Mouse (Mus musculus) heart, embryonic 11.5 days (tissue): ENCODE data around the gene Nf2. TPM values are rescaled to one million over a fixed set of nuclear protein-coding genes. Genes with fewer than 3 reads are reported as not detected.

Source experiments
- ATAC-seq: fragments of 200-750 bp; cut with Nextera tagmentation; replicated peaks from 2 replicates; pipeline ENCODE4 v1.8.0; 2017; ENCODE audit warnings: moderate library complexity; ENCODE audit not compliant: insufficient number of reproducible peaks, low FRiP score, low TSS enrichment
- H3K27ac ChIP-seq: fragments of 300-500 bp; sonication (generic); 2 replicates; pipeline ENCODE4 v1.5.1; 2014; ENCODE audit warnings: mild to moderate bottlenecking, low read depth, low read length
- H3K27me3 ChIP-seq: fragments of 300-500 bp; sonication (generic); 2 replicates; pipeline ENCODE4 v1.6.1; 2014; ENCODE audit warnings: mild to moderate bottlenecking, low read length, mixed read lengths; ENCODE audit not compliant: control insufficient read depth, insufficient read depth
- H3K36me3 ChIP-seq: fragments of 300-500 bp; sonication (generic); 2 replicates; pipeline ENCODE4 v1.6.1; 2014; ENCODE audit warnings: mild to moderate bottlenecking, low read length, moderate library complexity, mixed read lengths; ENCODE audit not compliant: control insufficient read depth, insufficient read depth
- H3K4me1 ChIP-seq: fragments of 300-500 bp; sonication (generic); 2 replicates; pipeline ENCODE4 v1.6.1; 2014; ENCODE audit warnings: low read length; ENCODE audit not compliant: control insufficient read depth, insufficient read depth
- H3K4me2 ChIP-seq: fragments of 300-500 bp; sonication (generic); 2 replicates; pipeline ENCODE4 v1.6.1; 2014; ENCODE audit warnings: mild to moderate bottlenecking, moderate library complexity
- H3K4me3 ChIP-seq: fragments of 300-500 bp; sonication (generic); 2 replicates; pipeline ENCODE4 v1.5.1; 2014; ENCODE audit warnings: low read depth, low read length
- H3K9ac ChIP-seq: fragments of 300-500 bp; sonication (generic); 2 replicates; pipeline ENCODE4 v1.6.1; 2014; ENCODE audit warnings: mild to moderate bottlenecking, low read depth, low read length, moderate library complexity
- H3K9me3 ChIP-seq: fragments of 300-500 bp; sonication (generic); replicated peaks from 2 replicates; pipeline ENCODE4 v1.6.1; 2016; ENCODE audit warnings: low read length; ENCODE audit not compliant: control insufficient read depth
- WGBS: fragments of 180-500 bp; shearing (Covaris S2); extraction: QIAGEN DNeasy Blood & Tissue Kit; methylation state at CpG from one replicate; pipeline ENCODE4 v1.1.7; 2014; ENCODE audit not compliant: insufficient replicate concordance; 5-methylcytosine and 5-hydroxymethylcytosine counted together
- polyA plus RNA-seq: library from polyadenylated mRNA; unstranded; fragments of >200 nt; fragmentation: Nextera tagmentation; extraction: Ambion mirVana; gene quantifications from 2 replicates; pipeline ENCODE4 v1.2.1, GENCODE M21; 2014

Gene Nf2
- polyA plus RNA-seq, 1 experiment from 2014 or later: 32.7 TPM

- H3K27me3 ChIP-seq: no peaks in the 10 kb centered on the region
- H3K9ac ChIP-seq: no peak overlapping the region
- H3K9me3 ChIP-seq: no peaks in the 10 kb centered on the region
- H3K36me3 ChIP-seq: peaks cover 4% of the 10 kb centered on the region; the same call in 1 of the 2 replicates
- H3K27ac ChIP-seq: no peak overlapping the region
- no peak overlapping the region for H3K4me3 ChIP-seq
- no peak for ATAC-seq
- H3K4me1 ChIP-seq: no peaks in the 10 kb centered on the region
- no peak overlapping the region for H3K4me2 ChIP-seq
- 51% methylated on average over 3 of the region's 3 CpGs for WGBS
Observed at GRCm38 (mm10) chr11:4793006-4793405, 56.3 kb downstream of the Nf2 start.

GRCm38 (mm10) chr11:4791549-4791948, 57.8 kb downstream of the Nf2 start:
- H3K27ac ChIP-seq: no peak overlapping the region
- H3K9me3 ChIP-seq: no peaks in the 10 kb centered on the region
- H3K9ac ChIP-seq: no peak overlapping the region
- no peaks in the 10 kb centered on the region for H3K27me3 ChIP-seq
- H3K4me2 ChIP-seq: no peak overlapping the region
- WGBS: 64% methylated on average over 6 of the region's 6 CpGs
- H3K4me1 ChIP-seq: no peaks in the 10 kb centered on the region
- peaks cover 4% of the 10 kb centered on the region for H3K36me3 ChIP-seq
- ATAC-seq: no peak
- H3K4me3 ChIP-seq: no peak overlapping the region

DNA sequence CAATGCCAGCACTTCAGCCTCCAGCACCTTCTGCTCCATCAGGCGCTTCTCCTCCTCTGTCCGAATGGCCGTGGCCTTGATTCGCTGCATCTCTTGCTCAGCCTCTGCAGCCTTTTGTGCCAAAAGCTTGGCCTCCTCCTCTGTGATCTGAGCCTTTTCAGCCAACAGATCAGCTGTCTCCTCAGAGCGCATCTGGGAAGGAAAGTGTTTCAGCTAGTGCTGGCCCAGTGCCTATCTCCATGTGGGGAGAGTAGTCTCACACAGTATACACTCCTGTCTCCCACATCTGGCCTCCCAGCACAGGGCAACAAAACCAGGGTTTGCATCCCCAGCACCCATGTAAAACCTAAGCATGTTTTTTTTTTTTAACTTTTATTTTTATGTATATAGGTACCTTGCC, 59.6 kb downstream of the Nf2 start:
- H3K36me3 ChIP-seq: peaks cover 9% of the 10 kb centered on the region
- H3K9me3 ChIP-seq: no peaks in the 10 kb centered on the region
- no peak overlapping the region for H3K4me3 ChIP-seq
- no peak overlapping the region for H3K27ac ChIP-seq
- no peak overlapping the region for H3K4me2 ChIP-seq
- H3K9ac ChIP-seq: no peak overlapping the region
- ATAC-seq: no peak
- H3K4me1 ChIP-seq: no peaks in the 10 kb centered on the region
- WGBS: 88% methylated on average over 5 of the region's 5 CpGs
- no peaks in the 10 kb centered on the region for H3K27me3 ChIP-seq

DNA sequence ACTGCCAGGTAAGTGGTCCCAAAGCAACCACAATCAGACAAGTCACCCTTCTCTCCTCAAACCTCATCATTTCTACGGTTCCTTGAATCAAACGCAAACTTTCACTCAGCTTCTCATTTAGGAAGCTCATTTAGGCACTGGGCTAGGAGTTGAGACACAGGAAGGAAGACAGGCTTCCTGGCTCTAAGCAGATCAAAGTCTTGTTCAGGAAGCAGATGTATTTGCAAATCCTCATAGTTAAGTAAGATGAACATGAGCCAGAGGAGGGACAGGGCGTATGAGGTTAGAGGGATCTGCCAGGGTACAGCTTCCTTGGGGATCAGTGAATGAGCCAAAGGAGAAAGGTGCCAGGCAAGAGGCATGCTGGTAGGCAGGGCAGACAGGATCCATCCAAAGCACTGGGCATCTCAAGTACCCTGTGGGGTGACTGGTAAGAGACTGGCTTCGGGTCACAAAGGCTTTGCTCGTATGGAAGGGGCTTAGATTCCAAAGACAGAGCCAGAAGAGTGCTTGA, 64.7 kb downstream of the Nf2 start:
- H3K4me3 ChIP-seq: no peak overlapping the region
- H3K27me3 ChIP-seq: no peaks in the 10 kb centered on the region

DNA sequence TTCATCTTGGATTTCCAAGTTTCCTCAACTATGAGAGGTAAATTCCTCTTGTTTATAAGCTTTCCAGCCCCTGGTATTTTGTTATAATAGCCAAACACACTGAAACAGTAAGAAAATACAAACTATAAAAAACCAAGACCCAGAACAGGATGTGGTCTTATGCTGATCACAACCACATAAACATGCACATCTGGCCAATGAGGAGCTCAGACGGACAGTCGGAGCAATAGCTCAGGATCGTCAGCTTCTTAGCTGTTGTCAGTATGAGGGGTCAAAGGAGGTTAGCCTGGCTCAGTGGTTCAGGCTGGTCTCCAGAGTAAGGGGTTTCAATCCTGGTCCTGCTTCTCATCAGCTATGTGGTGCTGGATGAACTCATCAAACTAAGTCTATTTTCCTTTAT, 66.2 kb downstream of the Nf2 start:
- no peak overlapping the region for H3K27ac ChIP-seq
- H3K9me3 ChIP-seq: no peaks in the 10 kb centered on the region
- no peak for ATAC-seq
- no peaks in the 10 kb centered on the region for H3K4me1 ChIP-seq
- H3K4me3 ChIP-seq: no peak overlapping the region
- no peak overlapping the region for H3K9ac ChIP-seq
- no peak overlapping the region for H3K4me2 ChIP-seq
- 92% methylated on average over 3 of the region's 3 CpGs for WGBS
- H3K36me3 ChIP-seq: peaks cover 17% of the 10 kb centered on the region
- H3K27me3 ChIP-seq: no peaks in the 10 kb centered on the region

More for the DNA sequence above, 64.7 kb downstream of the Nf2 start:
- H3K4me2 ChIP-seq: no peak overlapping the region
- H3K27ac ChIP-seq: no peak overlapping the region
- no peak overlapping the region for H3K9ac ChIP-seq
- no peak for ATAC-seq
- H3K4me1 ChIP-seq: no peaks in the 10 kb centered on the region
- WGBS: 63% methylated on average over 5 of the region's 5 CpGs
- no peaks in the 10 kb centered on the region for H3K9me3 ChIP-seq
- peaks cover 17% of the 10 kb centered on the region for H3K36me3 ChIP-seq

DNA sequence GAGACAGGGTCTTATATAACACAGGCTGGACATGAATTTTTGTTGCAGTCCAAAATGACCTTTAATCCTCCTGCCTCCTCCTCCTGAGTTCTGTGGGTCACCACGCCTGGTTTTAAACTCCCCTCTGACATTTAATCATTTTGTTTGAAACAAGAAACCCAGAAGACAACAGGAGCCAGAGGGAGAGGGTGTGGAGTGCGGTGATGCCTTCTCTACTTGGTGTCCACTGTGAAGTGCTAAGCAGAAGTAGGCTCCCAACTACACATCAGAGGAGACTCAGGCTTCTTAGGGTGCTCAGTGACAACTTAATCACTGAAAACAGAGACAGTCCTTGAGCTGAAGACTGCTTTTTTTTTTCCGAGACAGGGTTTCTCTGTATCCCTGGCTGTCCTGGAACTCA, 68.4 kb downstream of the Nf2 start:
- Histone ChIP-seq H3K4me1 (no peaks in the 10 kb centered on the region), H3K36me3 (peaks cover 24% of the 10 kb centered on the region), H3K9me3 (no peaks in the 10 kb centered on the region), H3K4me2 (no peak overlapping the region), H3K27me3 (no peaks in the 10 kb centered on the region), H3K4me3 (no peak overlapping the region), H3K9ac (no peak overlapping the region), H3K27ac (no peak overlapping the region)
- no peak for ATAC-seq
- WGBS: 75% methylated on average over 3 of the region's 3 CpGs

- Histone ChIP-seq H3K4me3 (no peak overlapping the region), H3K36me3 (peaks cover 10% of the 10 kb centered on the region), H3K27me3 (no peaks in the 10 kb centered on the region), H3K9ac (no peak overlapping the region), H3K4me1 (no peaks in the 10 kb centered on the region), H3K9me3 (no peaks in the 10 kb centered on the region), H3K27ac (no peak overlapping the region), H3K4me2 (no peak overlapping the region)
- WGBS: 37% methylated on average over 3 of the region's 3 CpGs
- ATAC-seq: no peak
Observed at GRCm38 (mm10) chr11:4772925-4773324, 76.4 kb downstream of the Nf2 start.

- no peaks in the 10 kb centered on the region for H3K9me3 ChIP-seq
- 78% methylated on average over 7 of the region's 7 CpGs for WGBS
- peaks cover 8% of the 10 kb centered on the region for H3K36me3 ChIP-seq
- H3K9ac ChIP-seq: no peak overlapping the region
- H3K27me3 ChIP-seq: no peaks in the 10 kb centered on the region
- H3K27ac ChIP-seq: no peak overlapping the region
- H3K4me2 ChIP-seq: no peak overlapping the region
- no peak for ATAC-seq
- no peaks in the 10 kb centered on the region for H3K4me1 ChIP-seq
- no peak overlapping the region for H3K4me3 ChIP-seq
Observed at GRCm38 (mm10) chr11:4771756-4772155, 77.6 kb downstream of the Nf2 start.

- H3K4me3 ChIP-seq: no peak overlapping the region
- no peak for ATAC-seq
- H3K27me3 ChIP-seq: no peaks in the 10 kb centered on the region
- WGBS: 89% methylated on average over 6 of the region's 6 CpGs
- H3K4me2 ChIP-seq: no peak overlapping the region
- H3K9ac ChIP-seq: no peak overlapping the region
- H3K27ac ChIP-seq: no peak overlapping the region
- H3K9me3 ChIP-seq: no peaks in the 10 kb centered on the region
- H3K36me3 ChIP-seq: no peaks in the 10 kb centered on the region
- no peaks in the 10 kb centered on the region for H3K4me1 ChIP-seq
Observed at GRCm38 (mm10) chr11:4769881-4770280, 79.5 kb downstream of the Nf2 start.
